ENCODE assay signal across 7 mouse cellular contexts in the genomic region with DNA sequence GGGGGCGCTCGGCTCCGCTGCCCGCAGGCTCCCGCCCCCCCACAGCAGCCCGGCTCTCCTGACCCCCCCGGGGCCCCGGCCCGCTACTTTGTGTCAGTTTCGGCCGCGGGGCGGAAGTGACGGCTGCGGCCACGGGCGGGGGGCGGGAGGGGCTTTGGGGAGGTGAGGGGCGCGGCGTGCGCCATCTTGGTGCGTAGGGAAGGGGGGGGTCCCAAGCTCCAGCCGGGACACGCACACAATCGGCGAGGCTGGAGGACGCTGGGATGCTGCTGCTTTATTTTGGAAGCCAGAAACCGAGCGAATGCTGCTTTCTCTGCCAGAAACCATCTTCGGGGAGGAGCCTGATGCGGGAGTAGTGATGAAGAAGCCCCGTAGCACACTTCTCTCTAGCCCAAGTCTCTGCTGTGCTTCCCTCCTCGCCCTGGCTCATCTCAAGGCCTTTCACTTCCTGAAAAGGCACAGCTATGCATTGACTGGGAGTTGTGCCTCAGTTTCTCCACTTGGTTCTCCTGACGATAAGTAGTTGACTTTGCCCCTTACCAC. TPM values are rescaled to one million over a fixed set of nuclear protein-coding genes. Genes with fewer than 3 reads are reported as not detected.
DNase-seq lines count a peak whose midpoint lies in the region; ATAC-seq lines count a peak whose summit lies in the region.

TSS of gene Atp8b2 (minus strand) at position 288 of the 543 bp plus-strand sequence.

- H3K27ac ChIP-seq in hindbrain, embryonic 11.5 days (ENCODE audit: low read depth, low read length) = peak within 1 kb of the TSS; percentile 91

- peak within 1 kb of the TSS; percentile 95 for H3K4me3 ChIP-seq in hindbrain, embryonic 11.5 days (ENCODE audit: low read depth, low read length)

- peak within 1 kb of the TSS; percentile 95 for H3K9ac ChIP-seq in hindbrain, embryonic 11.5 days (ENCODE audit: low read depth, low read length)

- no peaks in the 10 kb centered on the region for H3K9me3 ChIP-seq in hindbrain, embryonic 11.5 days (ENCODE audit: control insufficient read depth, low read length)

- DNase-seq in Muller cell, postnatal 12 days (ENCODE audit: inconsistent ontology term) = peak; percentile 85
- DNase-seq in cerebellum, adult 11-12 months = peak; percentile 62
- peak; percentile 66 for DNase-seq in forelimb bud, embryonic 11.5 days (ENCODE audit: low read depth, low spot score)
- peak; percentile 84 for DNase-seq in hindbrain, embryonic 11.5 days (ENCODE audit: low spot score)
- DNase-seq in left cerebral cortex, adult 8-10 months (ENCODE audit: low spot score in 2 of 2) = peak in 1 of 2 experiments; percentile 43
- DNase-seq in right cerebral cortex, postnatal 4 days = peak; percentile 78

- ATAC-seq in hindbrain, embryonic 11.5 days (ENCODE audit: low FRiP score) = peak; percentile 58
- peak; percentile 48 for ATAC-seq in megakaryocyte, adult 5-6 weeks (ENCODE audit: poor library complexity, severe bottlenecking)

- H3K4me1 ChIP-seq in hindbrain, embryonic 11.5 days (replicated peaks; ENCODE audit: control insufficient read depth, insufficient read depth, low read length) = peaks cover 24% of the 10 kb centered on the region

- H3K36me3 ChIP-seq in hindbrain, embryonic 11.5 days (ENCODE audit: control insufficient read depth, insufficient read depth, low read length) = no peaks in the 10 kb centered on the region

- H3K4me2 ChIP-seq in hindbrain, embryonic 11.5 days (replicated peaks; ENCODE audit: low read depth, low read length) = peak within 1 kb of the TSS; percentile 90

- no peaks in the 10 kb centered on the region for H3K27me3 ChIP-seq in hindbrain, embryonic 11.5 days (ENCODE audit: control insufficient read depth, insufficient read depth, low read length)

- WGBS in hindbrain, embryonic 11.5 days = 2% methylated on average over 28 of the region's 35 CpGs

RNA-seq across cellular contexts. Expression of gene Atp8b2, which starts in this region (rescaled TPM):
- 12.0 and 19.1 TPM in 2 replicates for polyA plus RNA-seq in hindbrain, embryonic 11.5 days (2014; fragmentation: Nextera tagmentation; extraction: Ambion mirVana)
- 100 to 1,000 TPM in 2 of 4 experiments, 10 to 100 TPM in 2; 96.1 to 111 (median 101) TPM for total RNA-seq in left cerebral cortex, adult 8-10 months (2022)
- 11.6 and 17.5 TPM in 2 replicates for total RNA-seq in megakaryocyte, adult 5-6 weeks (2015)
- total RNA-seq in megakaryocyte, adult 5-6 weeks (2017) = 37.2 and 37.3 TPM in 2 replicates
